22 mouse cellular contexts compared by ENCODE assay signal in the genomic region with DNA sequence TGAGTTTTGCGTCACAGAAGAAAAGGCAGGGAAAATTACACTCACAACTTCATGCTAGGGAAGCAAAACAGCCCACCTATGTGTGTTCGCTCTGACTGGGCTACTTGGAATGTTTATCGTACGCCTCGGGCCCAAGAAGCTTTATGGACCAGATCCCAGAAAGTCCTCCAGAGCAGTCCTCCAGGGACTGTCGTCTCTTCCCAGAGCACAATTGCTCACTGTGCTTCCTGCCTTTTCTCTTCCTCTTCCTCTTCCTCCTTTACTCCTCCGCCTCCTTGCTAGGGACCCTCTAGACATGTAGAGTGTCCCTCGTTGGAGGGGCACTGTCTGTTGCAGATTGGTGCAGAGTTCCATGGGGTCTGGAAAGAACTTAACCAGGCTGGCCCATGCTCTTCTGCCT.
"Had no signal": no experiment of that assay in that cellular context is flagged by ENCODE, and none has a peak within 500 bp of the region (broad histone marks: within the 10 kb centered on the region; RNA-seq: fewer than 3 reads in every experiment).

No protein-coding gene starts in this region.

- H3K36me3 ChIP-seq: kidney, embryonic 15.5 days; limb, embryonic 12.5 days; limb, embryonic 15.5 days; midbrain, embryonic 10.5 days; midbrain, embryonic 13.5 days; neural tube, embryonic 13.5 days; stomach, embryonic 15.5 days had no signal

- DNase-seq: kidney, adult 8-10 months; kidney, postnatal 10 days; kidney, postnatal 36 days; layer of hippocampus, postnatal 36 days; lung, adult 2 months; retina, postnatal 1 day; right cerebral cortex, postnatal 25 days; spleen, adult 18-20 months; thymus, postnatal 25 days had no signal

- ATAC-seq: liver, embryonic 12.5 days; midbrain, embryonic 13.5 days; midbrain, embryonic 16.5 days had no signal

- H3K9ac ChIP-seq: kidney, embryonic 15.5 days; limb, embryonic 12.5 days; limb, embryonic 15.5 days; liver, embryonic 12.5 days; liver, embryonic 15.5 days; midbrain, embryonic 13.5 days; neural tube, embryonic 13.5 days; stomach, embryonic 15.5 days had no signal

- H3K27ac ChIP-seq: kidney, embryonic 15.5 days; left cerebral cortex, adult 2 months; limb, embryonic 12.5 days; limb, embryonic 15.5 days; liver, embryonic 12.5 days; liver, embryonic 15.5 days; midbrain, embryonic 10.5 days; midbrain, embryonic 13.5 days; neural tube, embryonic 13.5 days; stomach, embryonic 15.5 days had no signal

- H3K4me2 ChIP-seq: kidney, embryonic 15.5 days; limb, embryonic 12.5 days; limb, embryonic 15.5 days; liver, embryonic 12.5 days; liver, embryonic 15.5 days; midbrain, embryonic 13.5 days; neural tube, embryonic 13.5 days; stomach, embryonic 15.5 days had no signal

- H3K27me3 ChIP-seq: kidney, embryonic 15.5 days; limb, embryonic 12.5 days; limb, embryonic 15.5 days; liver, embryonic 12.5 days; liver, embryonic 15.5 days; megakaryocyte, embryonic 14.5 days; midbrain, embryonic 13.5 days; neural tube, embryonic 13.5 days; stomach, embryonic 15.5 days had no signal

- H3K4me3 ChIP-seq: kidney, embryonic 15.5 days; left cerebral cortex, adult 2 months; limb, embryonic 12.5 days; limb, embryonic 15.5 days; liver, embryonic 12.5 days; liver, embryonic 15.5 days; midbrain, embryonic 10.5 days; midbrain, embryonic 13.5 days; myocyte; neural tube, embryonic 13.5 days; stomach, embryonic 15.5 days had no signal

- H3K9me3 ChIP-seq: kidney, embryonic 15.5 days; limb, embryonic 15.5 days; liver, embryonic 15.5 days; midbrain, embryonic 13.5 days; stomach, embryonic 15.5 days had no signal

- H3K4me1 ChIP-seq: kidney, embryonic 15.5 days; liver, embryonic 12.5 days; midbrain, embryonic 10.5 days; midbrain, embryonic 13.5 days; neural tube, embryonic 13.5 days had no signal
